27 mouse cellular contexts compared by ENCODE assay signal in genomic region chr11:24101625-24102024, GRCm38 (mm10). TPM values are rescaled to one million over a fixed set of nuclear protein-coding genes. Genes with fewer than 3 reads are reported as not detected.
DNase-seq lines count a peak whose midpoint lies in the region; ATAC-seq and TF ChIP-seq lines count a peak whose summit lies in the region.
"Had no signal": no experiment of that assay in that cellular context is flagged by ENCODE, and none has a peak within 500 bp of the region (broad histone marks: within the 10 kb centered on the region; RNA-seq: fewer than 3 reads in every experiment).

No protein-coding gene starts in this region.

- 92% methylated on average over 3 of the region's 3 CpGs for WGBS in forebrain, embryonic 15.5 days
- 85% methylated on average over 3 of the region's 3 CpGs for WGBS in forebrain, embryonic 14.5 days
- 22% methylated on average over 3 of the region's 3 CpGs for WGBS in liver, embryonic 13.5 days (ENCODE audit: insufficient replicate concordance)

- no peak overlapping the region for H3K4me2 ChIP-seq in forebrain, embryonic 15.5 days (replicated peaks)
- no peak overlapping the region for H3K4me2 ChIP-seq in forebrain, embryonic 14.5 days (ENCODE audit: low read length)
- peak overlapping the region; percentile 51 for H3K4me2 ChIP-seq in liver, embryonic 13.5 days
- H3K4me2 ChIP-seq: midbrain, embryonic 15.5 days; neural tube, embryonic 15.5 days; stomach, embryonic 15.5 days had no signal

- peaks cover 85% of the 10 kb centered on the region for H3K4me1 ChIP-seq in forebrain, embryonic 15.5 days
- H3K4me1 ChIP-seq in forebrain, embryonic 14.5 days (ENCODE audit: control insufficient read depth, insufficient read depth, low read length), result peaks cover 73% of the 10 kb centered on the region
- H3K4me1 ChIP-seq in liver, embryonic 13.5 days (replicated peaks), result peaks cover 80% of the 10 kb centered on the region

- DNase-seq in forebrain, embryonic 14.5 days (ENCODE audit: low spot score), result no peak
- no peak for DNase-seq in layer of hippocampus, adult 2 months (ENCODE audit: low spot score in 2 of 2)
- no peak for DNase-seq in layer of hippocampus, adult 9-10 months (ENCODE audit: low spot score)
- no peak for DNase-seq in liver, embryonic 13.5 days
- DNase-seq in left cerebral cortex, adult 9 months (ENCODE audit: low spot score in 2 of 2), result no peak
- DNase-seq in ovary, postnatal 10 days (ENCODE audit: low spot score), result no peak
- no peak for DNase-seq in kidney, postnatal 4 days
- DNase-seq: adrenal gland, postnatal 25 days; cerebellum, adult 11-12 months; cerebellum, postnatal 14 days; heart, postnatal 14 days; kidney, adult 11 months; lung, adult 18-20 months; lung, postnatal 14 days; right cerebral cortex, postnatal 25 days; thymus, adult 18-20 months had no signal

- H3K9me3 ChIP-seq in forebrain, embryonic 15.5 days, result no peaks in the 10 kb centered on the region
- no peaks in the 10 kb centered on the region for H3K9me3 ChIP-seq in forebrain, embryonic 14.5 days (replicated peaks; ENCODE audit: control insufficient read depth, low read length)
- H3K9me3 ChIP-seq in liver, embryonic 13.5 days (replicated peaks), result no peaks in the 10 kb centered on the region
- H3K9me3 ChIP-seq: G1E; heart, embryonic 10.5 days; limb, embryonic 10.5 days; midbrain, embryonic 15.5 days; neural tube, embryonic 15.5 days; stomach, embryonic 15.5 days had no signal

- no peak for ATAC-seq in forebrain, embryonic 15.5 days (replicated peaks)
- ATAC-seq in forebrain, embryonic 14.5 days, result no peak
- peak; percentile 75 for ATAC-seq in liver, embryonic 13.5 days (ENCODE audit: low read depth)
- ATAC-seq: hindbrain, embryonic 16.5 days; midbrain, embryonic 15.5 days had no signal

- no peak overlapping the region for H3K9ac ChIP-seq in forebrain, embryonic 15.5 days (replicated peaks)
- H3K9ac ChIP-seq in forebrain, embryonic 14.5 days (ENCODE audit: low read length), result no peak overlapping the region
- peak overlapping the region; percentile 56 for H3K9ac ChIP-seq in liver, embryonic 13.5 days
- H3K9ac ChIP-seq: midbrain, embryonic 15.5 days; neural tube, embryonic 15.5 days; stomach, embryonic 15.5 days had no signal

- H3K36me3 ChIP-seq in forebrain, embryonic 15.5 days, result no peaks in the 10 kb centered on the region
- H3K36me3 ChIP-seq in forebrain, embryonic 14.5 days (ENCODE audit: control insufficient read depth, insufficient read depth, low read length), result peaks cover 12% of the 10 kb centered on the region; the same call in 1 of the 2 replicates
- H3K36me3 ChIP-seq in liver, embryonic 13.5 days, result peaks cover 24% of the 10 kb centered on the region
- H3K36me3 ChIP-seq: heart, embryonic 10.5 days; midbrain, embryonic 15.5 days; neural tube, embryonic 15.5 days; stomach, embryonic 15.5 days had no signal

- TF ChIP-seq CTCF in layer of hippocampus, adult 2 months (conservative IDR thresholded peaks at IDR 0.05), result no peak

- no peaks in the 10 kb centered on the region for H3K27me3 ChIP-seq in forebrain, embryonic 15.5 days
- H3K27me3 ChIP-seq in forebrain, embryonic 14.5 days (replicated peaks; ENCODE audit: control insufficient read depth, insufficient read depth, low read length), result no peaks in the 10 kb centered on the region
- no peaks in the 10 kb centered on the region for H3K27me3 ChIP-seq in liver, embryonic 13.5 days
- H3K27me3 ChIP-seq: midbrain, embryonic 15.5 days; neural tube, embryonic 15.5 days; stomach, embryonic 15.5 days had no signal

- peak overlapping the region; percentile 78 for H3K27ac ChIP-seq in forebrain, embryonic 15.5 days (replicated peaks)
- no peak overlapping the region for H3K27ac ChIP-seq in forebrain, embryonic 14.5 days (ENCODE audit: low read depth, low read length)
- H3K27ac ChIP-seq in layer of hippocampus, adult 2 months, result peak overlapping the region; percentile 72
- peak overlapping the region; percentile 81 for H3K27ac ChIP-seq in liver, embryonic 13.5 days
- H3K27ac ChIP-seq: kidney, postnatal 0 days; limb, embryonic 10.5 days had no signal

- no peak overlapping the region for H3K4me3 ChIP-seq in forebrain, embryonic 15.5 days
- H3K4me3 ChIP-seq in forebrain, embryonic 14.5 days (ENCODE audit: low read depth, low read length), result no peak overlapping the region
- no peak overlapping the region for H3K4me3 ChIP-seq in layer of hippocampus, adult 2 months
- H3K4me3 ChIP-seq in liver, embryonic 13.5 days (replicated peaks), result no peak overlapping the region
- H3K4me3 ChIP-seq: heart, embryonic 10.5 days; limb, embryonic 10.5 days; midbrain, embryonic 15.5 days; neural tube, embryonic 15.5 days; stomach, embryonic 15.5 days had no signal

RNA-seq across cellular contexts. Expression of gene Bcl11a, which starts 23.8 kb away (rescaled TPM):
- 204 and 215 TPM in 2 replicates for polyA plus RNA-seq in forebrain, embryonic 15.5 days (2015; fragmentation: Nextera tagmentation; extraction: Ambion mirVana)
- polyA plus RNA-seq in forebrain, embryonic 14.5 days (2014; fragmentation: Nextera tagmentation; extraction: Ambion mirVana), result 148 and 174 TPM in 2 replicates
- total RNA-seq in layer of hippocampus, adult 2 months (2021), result 100 to 1,000 TPM; 117 to 121 TPM
- 37.9 and 45.0 TPM in 2 replicates for polyA plus RNA-seq in liver, embryonic 13.5 days (2015; fragmentation: Nextera tagmentation; extraction: Ambion mirVana)

RNA-seq across cellular contexts. Expression of gene A830031A19Rik, which starts 26.8 kb away (rescaled TPM):
- 0.26 TPM in 1 of 2 replicates, not detected in the other for polyA plus RNA-seq in forebrain, embryonic 15.5 days (2015; fragmentation: Nextera tagmentation; extraction: Ambion mirVana)
- 0.32 and 0.41 TPM in 2 replicates for polyA plus RNA-seq in forebrain, embryonic 14.5 days (2014; fragmentation: Nextera tagmentation; extraction: Ambion mirVana)
- total RNA-seq in layer of hippocampus, adult 2 months (2021), result 1 to 10 TPM; 1.3 to 1.7 TPM
- not detected in 2 replicates for polyA plus RNA-seq in liver, embryonic 13.5 days (2015; fragmentation: Nextera tagmentation; extraction: Ambion mirVana)
- total RNA-seq: adrenal gland, postnatal 25 days; gastrocnemius, postnatal 4 days; heart, postnatal 14 days; megakaryocyte, adult 5-6 weeks had no signal
- polyA plus RNA-seq: G1E; heart, embryonic 10.5 days; kidney, postnatal 0 days; limb, embryonic 10.5 days; neural tube, embryonic 15.5 days; stomach, embryonic 15.5 days had no signal
